Mouse (Mus musculus) liver, embryonic 16.5 days (tissue): ENCODE measurements around the gene Hamp. TPM values are rescaled to one million over a fixed set of nuclear protein-coding genes. Genes with fewer than 3 reads are reported as not detected.
"Not testable (repeated sequence)": the region's sequence is repeated elsewhere in the genome, so short reads cannot be mapped to it uniquely, and the experiment has no call there.

ENCODE experiments used
- ATAC-seq: fragments of 200-750 bp; cut with Nextera tagmentation; 2 replicates; pipeline ENCODE4 v1.8.0; 2017; ENCODE audit warnings: low read depth, mild to moderate bottlenecking, moderate number of reproducible peaks, moderate library complexity
- H3K27ac ChIP-seq: fragments of 300-500 bp; sonication (generic); 2 replicates; pipeline ENCODE4 v1.5.1; 2014; ENCODE audit warnings: mild to moderate bottlenecking, low read length
- H3K27me3 ChIP-seq: fragments of 300-500 bp; sonication (generic); 2 replicates; pipeline ENCODE4 v1.6.1; 2014; ENCODE audit warnings: low read depth, low read length, mixed read lengths; ENCODE audit not compliant: control insufficient read depth, insufficient read depth
- H3K36me3 ChIP-seq: fragments of 300-500 bp; sonication (generic); 2 replicates; pipeline ENCODE4 v1.6.1; 2014; ENCODE audit warnings: mild to moderate bottlenecking; ENCODE audit not compliant: control insufficient read depth, insufficient read depth
- H3K4me1 ChIP-seq: fragments of 300-500 bp; sonication (generic); 2 replicates; pipeline ENCODE4 v1.6.1; 2014; ENCODE audit warnings: low read depth, low read length, mixed read lengths; ENCODE audit not compliant: control insufficient read depth
- H3K4me2 ChIP-seq: fragments of 300-500 bp; sonication (generic); 2 replicates; pipeline ENCODE4 v1.6.1; 2014; ENCODE audit warnings: low read depth, low read length, mixed read lengths
- H3K4me3 ChIP-seq: fragments of 300-500 bp; sonication (generic); 2 replicates; pipeline ENCODE4 v1.5.1; 2014; ENCODE audit warnings: low read depth, mild to moderate bottlenecking, low read length
- H3K9ac ChIP-seq: fragments of 300-500 bp; sonication (generic); 2 replicates; pipeline ENCODE4 v1.6.1; 2014; ENCODE audit warnings: low read depth, low read length
- H3K9me3 ChIP-seq: fragments of 300-500 bp; sonication (generic); replicated peaks from 2 replicates; pipeline ENCODE4 v1.6.1; 2016; ENCODE audit warnings: low read length; ENCODE audit not compliant: control insufficient read depth
- WGBS: fragments of 180-500 bp; shearing (Covaris S2); extraction: QIAGEN DNeasy Blood & Tissue Kit; methylation state at CpG from one replicate; pipeline ENCODE4 v1.1.7; 2014; ENCODE audit not compliant: insufficient replicate concordance; 5-methylcytosine and 5-hydroxymethylcytosine counted together
- polyA plus RNA-seq: library from polyadenylated mRNA; unstranded; fragments of >200 nt; fragmentation: Nextera tagmentation; extraction: Ambion mirVana; gene quantifications from 2 replicates; pipeline ENCODE4 v1.2.1, GENCODE M21; 2015

Gene Hamp
- polyA plus RNA-seq, 1 experiment from 2014 or later: 10.4 TPM

- no peak overlapping the region for H3K4me3 ChIP-seq
- H3K27ac ChIP-seq: no peak overlapping the region
- ATAC-seq: no peak
- H3K4me2 ChIP-seq: no peak overlapping the region
- 84% methylated on average over 16 of the region's 16 CpGs for WGBS
- peaks cover 13% of the 10 kb centered on the region for H3K4me1 ChIP-seq
- H3K9me3 ChIP-seq: no peaks in the 10 kb centered on the region
- H3K9ac ChIP-seq: no peak overlapping the region
- H3K27me3 ChIP-seq: no peaks in the 10 kb centered on the region
- peaks cover 34% of the 10 kb centered on the region for H3K36me3 ChIP-seq
These were observed 8.8 kb upstream of the Hamp start for GRCm38 (mm10) chr7:30952441-30953265.

- 77% methylated on average over 3 of the region's 3 CpGs for WGBS
- H3K4me3 ChIP-seq: not testable (repeated sequence)
These were observed 6.1 kb upstream of the Hamp start for GRCm38 (mm10) chr7:30949902-30950301.

GRCm38 (mm10) chr7:30945876-30946275 lies 2.0 kb upstream of the Hamp start:
- no peak overlapping the region for H3K4me3 ChIP-seq
- H3K9ac ChIP-seq: no peak overlapping the region
- H3K4me1 ChIP-seq: no peaks in the 10 kb centered on the region
- no peaks in the 10 kb centered on the region for H3K9me3 ChIP-seq
- H3K4me2 ChIP-seq: no peak overlapping the region
- WGBS: 83% methylated on average over 7 of the region's 7 CpGs
- H3K36me3 ChIP-seq: peaks cover 9% of the 10 kb centered on the region
- no peak overlapping the region for H3K27ac ChIP-seq
- no peaks in the 10 kb centered on the region for H3K27me3 ChIP-seq
- 0 out of 2 replicates have a peak, but pooled peaks have one; percentile 1 for ATAC-seq

More at GRCm38 (mm10) chr7:30949902-30950301, 6.1 kb upstream of the Hamp start:
- not testable (repeated sequence) for H3K9ac ChIP-seq, H3K27me3 ChIP-seq, H3K9me3 ChIP-seq, ATAC-seq, H3K4me1 ChIP-seq, H3K27ac ChIP-seq, H3K4me2 ChIP-seq
- H3K36me3 ChIP-seq: peaks cover 34% of the 10 kb centered on the region

GRCm38 (mm10) chr7:30945466-30945865 lies 1.6 kb upstream of the Hamp start:
- not testable (repeated sequence) for H3K36me3 ChIP-seq, H3K9ac ChIP-seq, H3K27ac ChIP-seq, H3K9me3 ChIP-seq, H3K27me3 ChIP-seq, H3K4me1 ChIP-seq, H3K4me2 ChIP-seq, H3K4me3 ChIP-seq
- WGBS: 77% methylated on average over 7 of the region's 7 CpGs
- peak; percentile 56 for ATAC-seq

- H3K9me3 ChIP-seq, H3K27ac ChIP-seq, ATAC-seq, H3K27me3 ChIP-seq, H3K9ac ChIP-seq, H3K4me2 ChIP-seq, H3K4me1 ChIP-seq, H3K4me3 ChIP-seq, H3K36me3 ChIP-seq: not testable (repeated sequence)
- WGBS: 61% methylated on average over 2 of the region's 2 CpGs
These were observed 874 bp upstream of the Hamp start for GRCm38 (mm10) chr7:30944706-30945105.

- H3K9me3 ChIP-seq, H3K4me3 ChIP-seq, H3K4me1 ChIP-seq, H3K27ac ChIP-seq, H3K36me3 ChIP-seq, H3K4me2 ChIP-seq, ATAC-seq, H3K27me3 ChIP-seq, H3K9ac ChIP-seq: not testable (repeated sequence)
- 19% methylated on average over 3 of the region's 3 CpGs for WGBS
These were observed 1.5 kb downstream of the Hamp start for GRCm38 (mm10) chr7:30942365-30942764.

- not testable (repeated sequence) for ATAC-seq, H3K27me3 ChIP-seq, H3K4me2 ChIP-seq, H3K4me1 ChIP-seq, H3K36me3 ChIP-seq, H3K27ac ChIP-seq, H3K4me3 ChIP-seq, H3K9ac ChIP-seq, H3K9me3 ChIP-seq
- WGBS: 64% methylated on average over 1 of the region's 1 CpGs
These were observed 3.8 kb downstream of the Hamp start for GRCm38 (mm10) chr7:30940070-30940469.

GRCm38 (mm10) chr7:30935422-30936099 lies 8.3 kb downstream of the Hamp start:
- H3K27ac ChIP-seq, H3K9ac ChIP-seq, H3K4me2 ChIP-seq, H3K4me1 ChIP-seq, H3K36me3 ChIP-seq, H3K27me3 ChIP-seq, H3K9me3 ChIP-seq, H3K4me3 ChIP-seq, ATAC-seq: not testable (repeated sequence)
- WGBS: 51% methylated on average over 6 of the region's 6 CpGs

GRCm38 (mm10) chr7:30924581-30924980 lies 19.3 kb downstream of the Hamp start, which contains the start of gene Hamp2:
Gene Hamp2 (minus strand): TSS chr7:30924681.
- H3K9me3 ChIP-seq, H3K27me3 ChIP-seq, ATAC-seq, H3K9ac ChIP-seq, H3K4me3 ChIP-seq, H3K4me1 ChIP-seq, H3K27ac ChIP-seq, H3K4me2 ChIP-seq, H3K36me3 ChIP-seq: not testable (repeated sequence)
- WGBS: 71% methylated on average over 2 of the region's 2 CpGs
